Mouse (Mus musculus): Measurements from ENCODE around the gene Exph5. TPM values are rescaled to one million over a fixed set of nuclear protein-coding genes. Genes with fewer than 3 reads are reported as not detected.
A peak's percentile ranks its signal among the peaks of the same experiment; 100 is the strongest.

Gene Exph5
- polyA plus RNA-seq, 1 experiment: 0.02 TPM

- 87% methylated on average over 6 of the region's 6 CpGs for WGBS
- Histone ChIP-seq H3K4me3 (ENCODE audit: extremely low read depth, insufficient read depth, insufficient read length) (no peak overlapping the region), H3K36me3 (ENCODE audit: control insufficient read depth, insufficient read depth, low read length) (no peaks in the 10 kb centered on the region), H3K27ac (ENCODE audit: insufficient read depth, low read length) (no peak overlapping the region), H3K27me3 (ENCODE audit: control insufficient read depth, insufficient read depth, low read length) (no peaks in the 10 kb centered on the region), H3K4me1 (ENCODE audit: control insufficient read depth, insufficient read depth, insufficient read length) (no peaks in the 10 kb centered on the region)
- TF ChIP-seq CTCF (IDR thresholded peaks at IDR 0.05; ENCODE audit: extremely low read depth, insufficient read depth, insufficient read length, insufficient replicate concordance) (no peak), POLR2A (IDR thresholded peaks at IDR 0.05; ENCODE audit: low read depth, low read length) (no peak)
- no peak for DNase-seq (ENCODE audit: low read depth in 1 of 2, low spot score in 2 of 2)
These were observed 28.1 kb downstream of the Exph5 start for GRCm38 (mm10) chr9:53329301-53330206.

GRCm38 (mm10) chr9:53330247-53330646 is 28.8 kb downstream of the Exph5 start:
- Histone ChIP-seq H3K27ac (ENCODE audit: insufficient read depth, low read length) (no peak overlapping the region), H3K36me3 (ENCODE audit: control insufficient read depth, insufficient read depth, low read length) (no peaks in the 10 kb centered on the region), H3K4me1 (ENCODE audit: control insufficient read depth, insufficient read depth, insufficient read length) (no peaks in the 10 kb centered on the region), H3K4me3 (ENCODE audit: extremely low read depth, insufficient read depth, insufficient read length) (no peak overlapping the region), H3K27me3 (ENCODE audit: control insufficient read depth, insufficient read depth, low read length) (no peaks in the 10 kb centered on the region)
- DNase-seq (ENCODE audit: low read depth in 1 of 2, low spot score in 2 of 2): no peak
- TF ChIP-seq CTCF (IDR thresholded peaks at IDR 0.05; ENCODE audit: extremely low read depth, insufficient read depth, insufficient read length, insufficient replicate concordance) (no peak), POLR2A (IDR thresholded peaks at IDR 0.05; ENCODE audit: low read depth, low read length) (no peak)
- WGBS: 88% methylated on average over 9 of the region's 9 CpGs

GRCm38 (mm10) chr9:53333436-53333835 is 32.0 kb downstream of the Exph5 start:
- Histone ChIP-seq H3K36me3 (ENCODE audit: control insufficient read depth, insufficient read depth, low read length) (no peaks in the 10 kb centered on the region), H3K27me3 (ENCODE audit: control insufficient read depth, insufficient read depth, low read length) (no peaks in the 10 kb centered on the region), H3K4me3 (ENCODE audit: extremely low read depth, insufficient read depth, insufficient read length) (no peak overlapping the region), H3K27ac (ENCODE audit: insufficient read depth, low read length) (no peak overlapping the region), H3K4me1 (ENCODE audit: control insufficient read depth, insufficient read depth, insufficient read length) (no peaks in the 10 kb centered on the region)
- TF ChIP-seq POLR2A (IDR thresholded peaks at IDR 0.05; ENCODE audit: low read depth, low read length) (no peak), CTCF (IDR thresholded peaks at IDR 0.05; ENCODE audit: extremely low read depth, insufficient read depth, insufficient read length, insufficient replicate concordance) (no peak)
- DNase-seq (ENCODE audit: low read depth in 1 of 2, low spot score in 2 of 2): no peak
- WGBS: 81% methylated on average over 4 of the region's 4 CpGs

GRCm38 (mm10) chr9:53335131-53335530 is 33.7 kb downstream of the Exph5 start:
- H3K4me1 ChIP-seq (ENCODE audit: control insufficient read depth, insufficient read depth, insufficient read length): no peaks in the 10 kb centered on the region
- H3K27ac ChIP-seq (ENCODE audit: insufficient read depth, low read length): no peak overlapping the region
- no peak for DNase-seq (ENCODE audit: low read depth in 1 of 2, low spot score in 2 of 2)
- TF ChIP-seq CTCF (IDR thresholded peaks at IDR 0.05; ENCODE audit: extremely low read depth, insufficient read depth, insufficient read length, insufficient replicate concordance): no peak
- no peak for TF ChIP-seq POLR2A (IDR thresholded peaks at IDR 0.05; ENCODE audit: low read depth, low read length)
- WGBS: 78% methylated on average over 3 of the region's 3 CpGs
- H3K36me3 ChIP-seq (ENCODE audit: control insufficient read depth, insufficient read depth, low read length): no peaks in the 10 kb centered on the region
- H3K27me3 ChIP-seq (ENCODE audit: control insufficient read depth, insufficient read depth, low read length): no peaks in the 10 kb centered on the region
- no peak overlapping the region for H3K4me3 ChIP-seq (ENCODE audit: extremely low read depth, insufficient read depth, insufficient read length)

- 87% methylated on average over 7 of the region's 7 CpGs for WGBS
- Histone ChIP-seq H3K4me1 (ENCODE audit: control insufficient read depth, insufficient read depth, insufficient read length) (no peaks in the 10 kb centered on the region), H3K27ac (ENCODE audit: insufficient read depth, low read length) (no peak overlapping the region), H3K36me3 (ENCODE audit: control insufficient read depth, insufficient read depth, low read length) (no peaks in the 10 kb centered on the region), H3K27me3 (ENCODE audit: control insufficient read depth, insufficient read depth, low read length) (peaks cover 5% of the 10 kb centered on the region), H3K4me3 (ENCODE audit: extremely low read depth, insufficient read depth, insufficient read length) (no peak overlapping the region)
- TF ChIP-seq CTCF (IDR thresholded peaks at IDR 0.05; ENCODE audit: extremely low read depth, insufficient read depth, insufficient read length, insufficient replicate concordance) (no peak), POLR2A (IDR thresholded peaks at IDR 0.05; ENCODE audit: low read depth, low read length) (no peak)
- DNase-seq (ENCODE audit: low read depth in 1 of 2, low spot score in 2 of 2): no peak
These were observed 38.1 kb downstream of the Exph5 start for GRCm38 (mm10) chr9:53339603-53340002.

- H3K27me3 ChIP-seq (ENCODE audit: control insufficient read depth, insufficient read depth, low read length): peaks cover 5% of the 10 kb centered on the region
- no peak for DNase-seq (ENCODE audit: low read depth in 1 of 2, low spot score in 2 of 2)
- H3K36me3 ChIP-seq (ENCODE audit: control insufficient read depth, insufficient read depth, low read length): no peaks in the 10 kb centered on the region
- 49% methylated on average over 17 of the region's 17 CpGs for WGBS
- no peaks in the 10 kb centered on the region for H3K4me1 ChIP-seq (ENCODE audit: control insufficient read depth, insufficient read depth, insufficient read length)
- no peak overlapping the region for H3K27ac ChIP-seq (ENCODE audit: insufficient read depth, low read length)
- H3K4me3 ChIP-seq (ENCODE audit: extremely low read depth, insufficient read depth, insufficient read length): no peak overlapping the region
- TF ChIP-seq POLR2A (IDR thresholded peaks at IDR 0.05; ENCODE audit: low read depth, low read length): no peak
These were observed 39.0 kb downstream of the Exph5 start for GRCm38 (mm10) chr9:53340328-53340916.

- Histone ChIP-seq H3K27me3 (ENCODE audit: control insufficient read depth, insufficient read depth, low read length) (peaks cover 5% of the 10 kb centered on the region), H3K36me3 (ENCODE audit: control insufficient read depth, insufficient read depth, low read length) (no peaks in the 10 kb centered on the region), H3K4me3 (ENCODE audit: extremely low read depth, insufficient read depth, insufficient read length) (peak overlapping the region; percentile 39; the same call in 1 of the 2 replicates), H3K4me1 (ENCODE audit: control insufficient read depth, insufficient read depth, insufficient read length) (no peaks in the 10 kb centered on the region), H3K27ac (ENCODE audit: insufficient read depth, low read length) (no peak overlapping the region)
- DNase-seq (ENCODE audit: low read depth in 1 of 2, low spot score in 2 of 2): no peak
- WGBS: 10% methylated on average over 14 of the region's 14 CpGs
- TF ChIP-seq CTCF (IDR thresholded peaks at IDR 0.05; ENCODE audit: extremely low read depth, insufficient read depth, insufficient read length, insufficient replicate concordance): no peak
- TF ChIP-seq POLR2A (IDR thresholded peaks at IDR 0.05; ENCODE audit: low read depth, low read length): no peak
These were observed 39.5 kb downstream of the Exph5 start for GRCm38 (mm10) chr9:53340969-53341368.

Data from spleen, adult 2 months (tissue).